Mouse (Mus musculus): ENCODE measurements around the gene Otx2. TPM values are rescaled to one million over a fixed set of nuclear protein-coding genes. Genes with fewer than 3 reads are reported as not detected.

The Otx2 gene
- polyA plus RNA-seq, 1 experiment from 2014 or later, result not detected

DNA sequence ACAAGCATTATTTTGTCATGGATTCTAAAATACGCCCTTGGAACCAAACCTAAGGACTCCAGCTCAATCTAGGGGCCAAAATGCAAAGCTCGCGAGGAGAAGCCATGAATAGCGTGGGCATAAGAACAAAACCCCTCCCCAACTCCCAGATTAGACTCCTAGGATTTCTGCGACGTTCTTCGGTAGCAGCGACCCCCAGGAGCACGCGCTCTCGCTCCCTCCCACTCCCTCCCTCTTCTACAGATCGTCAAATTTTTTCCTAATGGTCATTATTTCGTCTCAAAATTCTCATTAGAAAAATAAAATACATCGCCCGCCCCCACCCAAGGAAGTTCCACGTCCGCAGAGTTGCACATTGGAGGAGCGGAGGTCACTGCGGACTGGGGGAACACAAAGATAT lies 6.8 kb downstream of the Otx2 start:
- no peaks in the 10 kb centered on the region for H3K4me1 ChIP-seq (replicated peaks; ENCODE audit: control insufficient read depth, insufficient read depth)
- H3K4me3 ChIP-seq (ENCODE audit: low read depth, low read length), result no peak overlapping the region
- ATAC-seq (ENCODE audit: low FRiP score, low TSS enrichment) (no peak), DNase-seq (ENCODE audit: low spot score) (no peak)
- H3K4me2 ChIP-seq (replicated peaks; ENCODE audit: low read depth), result no peak overlapping the region
- TF ChIP-seq CTCF (IDR thresholded peaks at IDR 0.05; ENCODE audit: low read depth) (no peak), EP300 (optimal IDR thresholded peaks at IDR 0.05) (no peak)
- H3K9me3 ChIP-seq (ENCODE audit: control insufficient read depth, low read length), result no peaks in the 10 kb centered on the region
- WGBS, result 2% methylated on average over 19 of the region's 19 CpGs
- no peaks in the 10 kb centered on the region for H3K36me3 ChIP-seq (ENCODE audit: control insufficient read depth, insufficient read depth, low read length)
- peaks cover 40% of the 10 kb centered on the region for H3K27me3 ChIP-seq (ENCODE audit: control insufficient read depth, insufficient read depth, low read length)
- H3K9ac ChIP-seq (ENCODE audit: low read length), result no peak overlapping the region
- no peak overlapping the region for H3K27ac ChIP-seq (replicated peaks)

DNA sequence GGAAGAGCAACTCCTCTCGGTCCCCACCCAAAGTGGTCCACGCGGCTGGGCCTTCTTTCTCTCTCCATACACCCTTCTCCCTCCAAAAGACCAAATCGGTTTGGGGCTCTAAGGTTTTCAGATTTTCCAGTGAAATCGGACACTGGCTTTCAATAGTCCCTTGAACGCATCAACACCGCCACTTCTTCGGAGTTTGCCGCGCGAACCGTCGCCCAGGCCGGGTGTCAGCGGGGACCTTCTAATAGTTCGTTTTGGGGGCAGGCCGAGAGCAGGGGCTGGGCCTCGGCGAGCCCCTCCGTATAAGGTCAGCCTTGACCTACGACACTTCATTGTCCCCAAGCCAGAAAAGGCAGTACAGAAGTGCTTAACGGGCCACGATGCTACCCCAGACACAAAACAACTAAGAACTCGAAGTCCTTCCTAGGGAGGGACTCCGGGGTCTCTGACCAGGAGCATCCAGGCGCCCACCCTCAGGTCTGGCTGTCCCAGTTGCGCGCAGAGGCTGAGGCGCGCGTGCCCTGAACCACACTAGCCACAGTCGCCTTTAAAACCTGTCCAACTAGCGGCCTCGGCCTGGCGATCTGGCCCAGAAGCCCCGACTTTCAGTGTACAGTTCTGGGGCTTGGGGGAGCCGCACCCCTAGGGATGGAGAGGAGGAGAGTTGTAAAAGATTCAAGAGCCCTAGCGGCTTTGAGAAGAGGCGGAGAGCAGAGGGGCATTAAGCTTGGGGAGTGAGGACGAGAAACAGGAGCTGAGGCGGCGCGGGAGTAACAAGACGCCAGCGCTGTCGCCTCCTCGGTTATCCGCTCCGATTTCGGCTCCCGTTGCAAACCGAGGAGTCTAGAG lies 7.6 kb downstream of the Otx2 start:
- Histone ChIP-seq H3K27me3 (ENCODE audit: control insufficient read depth, insufficient read depth, low read length) (peaks cover 38% of the 10 kb centered on the region), H3K9me3 (ENCODE audit: control insufficient read depth, low read length) (no peaks in the 10 kb centered on the region), H3K36me3 (ENCODE audit: control insufficient read depth, insufficient read depth, low read length) (no peaks in the 10 kb centered on the region), H3K9ac (ENCODE audit: low read length) (no peak overlapping the region), H3K4me2 (replicated peaks; ENCODE audit: low read depth) (no peak overlapping the region), H3K27ac (replicated peaks) (no peak overlapping the region), H3K4me1 (replicated peaks; ENCODE audit: control insufficient read depth, insufficient read depth) (no peaks in the 10 kb centered on the region), H3K4me3 (ENCODE audit: low read depth, low read length) (no peak overlapping the region)
- WGBS, result 2% methylated on average over 52 of the region's 52 CpGs
- TF ChIP-seq EP300 (optimal IDR thresholded peaks at IDR 0.05) (no peak), CTCF (IDR thresholded peaks at IDR 0.05; ENCODE audit: low read depth) (no peak)
- ATAC-seq (ENCODE audit: low FRiP score, low TSS enrichment) (no peak; the same call in 1 of the 2 replicates), DNase-seq (ENCODE audit: low spot score) (no peak)

DNA sequence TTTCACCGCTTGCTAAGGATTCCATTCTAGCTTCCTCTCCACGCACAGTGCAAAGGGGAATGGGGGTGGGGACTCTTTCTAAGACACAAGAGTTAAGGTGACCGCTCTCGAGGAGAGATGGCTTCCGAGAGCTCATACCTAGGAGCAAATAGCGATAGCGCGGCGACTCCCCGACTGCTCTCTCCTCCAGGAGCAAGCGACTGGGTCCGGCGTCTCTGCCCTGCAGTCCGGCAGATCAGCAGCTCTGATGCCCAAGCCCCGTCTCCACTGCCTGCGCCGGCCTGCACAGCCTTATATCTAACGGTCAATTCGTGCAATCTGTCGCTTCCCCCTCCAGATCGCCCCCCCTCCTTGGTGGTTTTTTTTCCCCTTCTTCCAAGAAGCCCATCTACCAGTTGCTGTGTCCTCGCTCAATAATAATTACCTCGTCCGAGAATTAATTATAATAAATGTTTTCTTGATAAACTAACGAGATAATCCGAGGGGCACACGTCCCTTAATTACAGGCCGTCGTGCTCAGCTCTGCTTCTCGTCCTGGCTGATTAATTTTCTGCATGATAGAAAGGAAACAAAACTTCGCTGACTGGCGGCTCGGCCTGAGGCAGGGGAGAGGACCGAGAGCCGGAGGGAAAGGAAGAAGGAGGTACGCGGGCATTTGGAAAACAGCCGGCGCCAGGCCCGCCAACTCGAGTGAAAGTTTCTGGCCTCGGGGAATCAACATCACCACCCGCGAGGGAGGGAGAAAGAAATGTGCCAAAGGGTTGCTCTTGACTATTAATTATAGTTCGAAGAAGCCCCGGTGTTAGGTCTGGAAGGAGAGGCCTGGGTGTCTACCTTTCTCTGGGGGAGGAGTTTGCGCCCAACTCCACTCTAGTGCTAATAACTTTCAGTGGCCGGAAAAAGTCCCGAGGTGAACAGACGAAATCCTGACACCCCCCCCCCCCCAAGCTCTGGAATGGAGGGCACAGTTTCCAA lies 8.5 kb downstream of the Otx2 start:
- Histone ChIP-seq H3K4me1 (replicated peaks; ENCODE audit: control insufficient read depth, insufficient read depth) (no peaks in the 10 kb centered on the region), H3K9ac (ENCODE audit: low read length) (no peak overlapping the region), H3K4me3 (ENCODE audit: low read depth, low read length) (no peak overlapping the region), H3K36me3 (ENCODE audit: control insufficient read depth, insufficient read depth, low read length) (no peaks in the 10 kb centered on the region), H3K4me2 (replicated peaks; ENCODE audit: low read depth) (no peak overlapping the region), H3K27me3 (ENCODE audit: control insufficient read depth, insufficient read depth, low read length) (peaks cover 43% of the 10 kb centered on the region), H3K9me3 (ENCODE audit: control insufficient read depth, low read length) (no peaks in the 10 kb centered on the region), H3K27ac (replicated peaks) (no peak overlapping the region)
- DNase-seq (ENCODE audit: low spot score), result peak; percentile 31
- 3% methylated on average over 50 of the region's 50 CpGs for WGBS
- TF ChIP-seq EP300 (optimal IDR thresholded peaks at IDR 0.05), result no peak
- ATAC-seq (ENCODE audit: low FRiP score, low TSS enrichment), result no peak

DNA sequence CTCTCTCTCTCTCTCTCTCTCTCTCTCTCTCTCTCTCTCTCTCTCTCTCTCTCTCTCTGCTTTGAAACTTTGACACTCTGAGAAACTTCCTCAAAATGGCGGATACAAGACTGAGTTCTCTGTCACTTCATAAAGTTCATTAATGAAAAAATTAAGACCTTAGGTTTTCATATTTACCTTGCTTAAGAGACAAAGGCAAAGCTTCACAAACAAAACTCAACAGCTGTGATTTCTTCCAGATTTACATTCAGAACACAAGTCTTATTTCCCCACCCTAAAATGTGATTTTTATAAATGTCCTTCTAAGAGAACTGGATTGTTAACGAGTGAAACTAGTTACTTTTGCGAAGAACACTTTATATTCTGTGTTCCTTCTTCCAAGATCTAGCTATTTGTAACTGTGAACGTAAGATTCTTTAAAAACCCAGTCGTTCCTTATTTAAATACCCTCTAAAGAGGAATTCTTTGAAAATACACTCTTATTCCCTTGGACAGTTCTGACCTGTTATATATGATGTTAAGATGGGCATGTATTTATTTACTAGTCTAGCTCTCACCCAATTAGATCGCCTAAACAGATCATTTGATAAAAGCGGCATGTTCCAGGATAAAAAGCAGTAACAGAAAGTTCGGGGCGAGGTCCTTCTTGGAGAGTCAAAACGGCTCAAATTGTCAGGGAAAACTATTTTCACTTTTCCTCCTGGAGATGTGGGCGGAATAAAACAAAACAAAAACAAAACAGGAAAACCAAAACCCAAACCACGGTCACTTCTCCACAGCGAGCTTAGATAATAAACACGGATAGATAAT lies 9.4 kb downstream of the Otx2 start:
- ATAC-seq (ENCODE audit: low FRiP score, low TSS enrichment) (no peak), DNase-seq (ENCODE audit: low spot score) (no peak)

DNA sequence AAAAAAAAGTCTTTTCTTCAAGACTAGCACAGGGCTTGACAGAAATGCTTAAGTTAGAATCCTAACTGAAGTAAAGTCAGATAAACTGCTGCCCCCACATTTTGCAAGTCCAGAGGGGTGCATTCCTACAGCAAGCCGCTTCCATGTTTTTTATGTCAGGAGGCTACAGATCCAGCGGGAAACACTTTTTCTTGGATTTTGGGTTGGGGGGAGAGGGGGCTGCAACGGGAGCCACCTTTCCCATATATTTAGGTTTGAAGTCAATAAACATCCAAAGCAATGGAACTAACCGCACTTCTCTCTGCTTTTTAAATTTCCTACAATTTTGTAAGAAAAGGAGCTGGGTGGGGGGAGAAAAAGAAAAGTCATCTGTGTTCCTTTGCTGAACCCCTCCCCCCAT lies 10.1 kb downstream of the Otx2 start:
- H3K4me1 ChIP-seq (replicated peaks; ENCODE audit: control insufficient read depth, insufficient read depth), result no peaks in the 10 kb centered on the region
- H3K36me3 ChIP-seq (ENCODE audit: control insufficient read depth, insufficient read depth, low read length), result no peaks in the 10 kb centered on the region
- no peak overlapping the region for H3K9ac ChIP-seq (ENCODE audit: low read length)
- DNase-seq (ENCODE audit: low spot score) (no peak), ATAC-seq (ENCODE audit: low FRiP score, low TSS enrichment) (no peak)
- no peak overlapping the region for H3K4me2 ChIP-seq (replicated peaks; ENCODE audit: low read depth)
- no peak overlapping the region for H3K4me3 ChIP-seq (ENCODE audit: low read depth, low read length)
- H3K27ac ChIP-seq (replicated peaks), result no peak overlapping the region
- H3K9me3 ChIP-seq (ENCODE audit: control insufficient read depth, low read length), result no peaks in the 10 kb centered on the region
- TF ChIP-seq CTCF (IDR thresholded peaks at IDR 0.05; ENCODE audit: low read depth) (no peak), EP300 (optimal IDR thresholded peaks at IDR 0.05) (no peak)
- H3K27me3 ChIP-seq (ENCODE audit: control insufficient read depth, insufficient read depth, low read length), result peaks cover 47% of the 10 kb centered on the region
- 2% methylated on average over 4 of the region's 4 CpGs for WGBS

More for the DNA sequence above, 9.4 kb downstream of the Otx2 start:
- H3K9ac ChIP-seq (ENCODE audit: low read length), result no peak overlapping the region
- no peaks in the 10 kb centered on the region for H3K9me3 ChIP-seq (ENCODE audit: control insufficient read depth, low read length)
- H3K4me2 ChIP-seq (replicated peaks; ENCODE audit: low read depth), result no peak overlapping the region
- TF ChIP-seq EP300 (optimal IDR thresholded peaks at IDR 0.05) (no peak), CTCF (IDR thresholded peaks at IDR 0.05; ENCODE audit: low read depth) (no peak)
- 4% methylated on average over 14 of the region's 14 CpGs for WGBS
- no peaks in the 10 kb centered on the region for H3K4me1 ChIP-seq (replicated peaks; ENCODE audit: control insufficient read depth, insufficient read depth)
- H3K4me3 ChIP-seq (ENCODE audit: low read depth, low read length), result no peak overlapping the region
- H3K27ac ChIP-seq (replicated peaks), result no peak overlapping the region
- peaks cover 46% of the 10 kb centered on the region for H3K27me3 ChIP-seq (ENCODE audit: control insufficient read depth, insufficient read depth, low read length)
- H3K36me3 ChIP-seq (ENCODE audit: control insufficient read depth, insufficient read depth, low read length), result no peaks in the 10 kb centered on the region
